Mouse (Mus musculus) cerebellum, adult 18-20 months (tissue): ENCODE data around the gene Hist1h2bb.

ENCODE experiments used
- DNase-seq, 2 experiments: peaks; one replicate each; pipeline ENCODE4 v3.0.0; 2021

The Hist1h2bb gene

DNA sequence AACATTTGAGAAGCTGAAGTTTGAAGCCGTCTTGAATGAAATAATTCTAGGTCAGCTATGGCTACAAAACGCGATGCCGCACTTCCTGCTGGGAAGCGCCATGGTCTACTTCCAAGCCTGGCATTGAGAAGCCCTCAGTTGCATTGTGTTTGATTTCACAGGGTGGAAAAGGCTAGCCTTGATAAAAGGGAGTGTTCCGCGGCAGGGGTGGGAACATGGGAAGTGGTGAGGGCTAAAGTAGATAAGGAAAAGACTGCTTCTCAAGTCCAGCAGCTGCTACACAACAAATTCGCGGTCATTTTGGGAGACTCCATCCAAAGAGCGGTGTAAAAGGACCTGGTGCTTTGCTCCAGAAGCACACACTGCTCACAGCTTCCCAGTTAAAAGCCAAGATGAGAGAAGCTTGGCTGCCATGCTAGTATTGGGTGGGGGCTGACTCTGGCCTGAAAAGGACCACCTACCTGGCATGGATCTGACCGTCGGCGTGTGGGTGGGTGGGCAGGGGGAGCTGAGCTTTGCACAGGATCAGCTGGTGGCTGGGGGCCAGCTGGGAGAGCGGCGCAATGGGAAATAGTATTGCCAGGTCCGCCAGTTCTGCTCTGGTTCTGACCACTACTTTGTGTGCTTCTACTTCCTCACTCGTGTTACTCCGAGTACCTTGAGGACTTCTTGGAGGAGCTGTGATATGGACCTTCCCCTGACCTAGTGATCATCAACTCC is 17.9 kb upstream of the Hist1h2bb start:
- DNase-seq = no peak

DNA sequence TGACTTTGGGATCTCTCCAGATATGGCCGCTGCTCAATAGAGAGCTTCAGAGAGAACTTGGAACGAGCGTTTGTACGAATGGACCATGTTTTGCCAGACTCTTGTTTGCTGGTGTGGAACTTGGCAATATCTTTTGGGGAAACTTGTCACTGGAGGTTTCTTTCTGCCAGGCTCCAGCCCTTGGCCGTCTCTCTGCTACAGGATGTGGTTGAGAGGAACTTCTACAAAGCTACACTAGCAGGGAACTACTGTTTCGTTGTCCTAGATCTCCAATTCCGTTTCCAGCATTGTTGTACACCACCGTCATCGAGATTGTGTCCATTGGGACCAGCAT is 17.4 kb upstream of the Hist1h2bb start:
- DNase-seq = no peak

DNA sequence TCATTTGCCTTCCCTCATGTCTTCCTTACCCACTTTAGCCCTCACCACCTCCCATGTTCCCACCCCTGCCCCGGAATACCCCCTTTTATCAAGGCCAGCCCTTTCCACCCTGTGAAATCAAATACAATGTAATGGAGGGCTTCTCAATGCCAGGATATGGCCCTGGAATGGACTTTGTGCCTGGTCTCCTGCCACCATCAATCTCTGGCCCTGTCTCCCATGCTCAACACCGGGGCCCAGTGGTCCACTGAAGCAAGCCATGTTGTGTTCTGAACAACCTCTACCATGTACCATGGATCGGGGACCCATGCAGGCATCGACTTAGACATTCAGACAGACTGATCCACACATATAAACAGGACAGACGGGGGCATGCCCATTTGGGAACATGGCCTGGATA is 16.8 kb upstream of the Hist1h2bb start:
- DNase-seq = no peak

DNA sequence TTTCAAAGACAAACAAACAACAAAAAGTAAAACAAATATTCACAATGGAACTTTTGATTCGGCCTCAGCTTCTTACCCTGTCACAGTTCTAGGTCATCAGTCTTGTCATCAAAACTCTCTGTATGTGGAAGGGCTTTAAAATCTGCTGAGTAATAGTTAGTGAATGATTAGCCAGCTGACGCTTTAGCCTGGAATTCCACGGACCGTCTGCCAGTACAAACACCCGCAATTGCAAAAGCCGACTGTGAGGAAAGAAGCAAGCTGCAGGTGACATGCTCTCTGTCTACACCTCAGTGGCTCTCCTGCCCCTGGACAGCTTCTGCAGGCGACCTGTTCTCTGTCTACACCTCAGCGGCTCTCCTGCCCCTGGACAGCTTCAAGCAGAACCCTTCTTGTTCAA is 16.1 kb upstream of the Hist1h2bb start:
- no peak for DNase-seq

DNA sequence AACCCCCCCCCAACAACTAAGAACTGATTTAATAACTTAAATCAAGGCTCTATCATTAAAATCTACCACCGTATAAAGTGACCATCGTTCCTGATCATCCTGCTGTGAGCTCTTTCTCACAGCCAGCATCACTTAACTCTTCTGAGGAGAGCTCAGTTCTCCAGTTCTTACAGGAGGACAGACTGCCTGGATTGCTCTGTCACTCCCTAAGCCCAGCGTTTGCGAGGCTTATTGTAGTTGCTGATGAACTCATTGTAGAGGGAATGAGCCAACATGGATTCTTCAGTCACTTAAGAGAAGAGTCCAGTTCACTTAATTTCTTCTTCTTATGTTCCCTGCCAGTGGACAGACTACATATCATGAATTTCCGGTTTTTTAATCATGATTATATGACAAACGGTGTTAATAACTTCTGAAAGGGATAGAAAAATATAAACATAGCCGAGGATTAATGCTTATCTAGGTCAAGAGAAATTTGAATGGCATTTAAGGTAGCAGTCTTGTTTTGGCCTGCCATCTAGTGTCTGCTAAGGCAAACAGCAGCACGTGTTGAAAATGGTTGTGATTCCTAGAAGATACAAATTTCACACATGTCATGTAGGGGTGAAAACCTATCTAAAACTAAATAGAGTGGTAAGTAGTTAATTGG is 14.3 kb upstream of the Hist1h2bb start:
- DNase-seq = peak; percentile 33 to 40

DNA sequence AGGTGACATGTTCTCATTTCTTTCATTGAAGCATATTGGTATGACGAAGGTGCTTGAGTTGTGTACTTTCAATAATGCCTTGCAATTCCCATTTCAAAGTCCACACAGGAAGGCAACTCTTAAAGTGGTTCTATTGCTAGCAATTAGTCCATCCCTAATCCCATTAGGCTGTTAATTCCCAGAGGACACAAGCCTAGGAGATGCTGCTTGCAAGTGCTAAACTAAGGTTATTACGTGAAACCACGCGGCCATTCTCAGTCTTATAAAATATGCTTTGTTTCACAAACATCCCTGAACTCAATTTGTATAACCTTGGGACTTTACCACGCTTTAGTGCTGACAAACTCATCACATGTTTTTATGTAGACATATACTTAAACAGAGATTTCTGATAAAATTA is 9.4 kb upstream of the Hist1h2bb start:
- no peak for DNase-seq

DNA sequence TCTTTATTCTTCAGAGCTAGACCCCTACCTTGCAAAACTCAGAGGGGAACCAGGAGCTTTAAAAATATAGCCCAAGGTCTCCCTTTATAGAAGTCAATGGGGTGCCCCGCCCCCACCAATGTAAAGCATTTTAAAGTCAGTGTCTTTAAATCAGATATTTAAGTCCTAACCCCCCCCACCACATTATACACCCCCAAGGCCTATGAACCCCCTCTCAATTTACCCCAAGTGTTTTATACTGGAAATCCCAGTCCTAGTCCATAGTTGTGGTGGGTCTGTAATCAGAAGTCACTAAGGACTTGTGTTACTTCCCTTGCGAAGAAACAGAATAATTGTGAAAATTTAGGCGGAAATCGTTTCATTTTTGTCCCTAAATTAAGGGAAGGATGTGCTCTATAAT is 8.5 kb upstream of the Hist1h2bb start:
- no peak for DNase-seq

DNA sequence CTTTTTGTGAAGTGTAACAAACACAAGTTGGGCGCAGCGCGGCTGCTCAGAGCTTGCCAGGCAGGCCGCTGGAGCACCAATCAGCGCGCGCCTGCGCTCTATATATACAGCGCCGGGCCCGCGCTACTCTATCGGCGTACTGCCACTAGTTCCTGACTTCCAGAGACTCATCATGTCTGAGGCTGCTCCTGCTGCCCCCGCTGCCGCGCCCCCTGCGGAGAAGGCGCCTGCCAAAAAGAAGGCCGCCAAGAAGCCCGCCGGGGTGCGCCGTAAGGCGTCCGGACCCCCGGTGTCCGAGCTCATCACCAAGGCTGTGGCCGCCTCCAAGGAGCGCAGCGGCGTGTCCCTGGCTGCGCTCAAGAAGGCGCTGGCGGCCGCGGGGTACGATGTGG is 7.9 kb upstream of the Hist1h2bb start, which contains the start of gene Hist1h1c:
Hist1h1c (plus strand) TSS at position 132 of the 392 bp plus-strand sequence.
- peak; percentile 74 to 78 for DNase-seq

DNA sequence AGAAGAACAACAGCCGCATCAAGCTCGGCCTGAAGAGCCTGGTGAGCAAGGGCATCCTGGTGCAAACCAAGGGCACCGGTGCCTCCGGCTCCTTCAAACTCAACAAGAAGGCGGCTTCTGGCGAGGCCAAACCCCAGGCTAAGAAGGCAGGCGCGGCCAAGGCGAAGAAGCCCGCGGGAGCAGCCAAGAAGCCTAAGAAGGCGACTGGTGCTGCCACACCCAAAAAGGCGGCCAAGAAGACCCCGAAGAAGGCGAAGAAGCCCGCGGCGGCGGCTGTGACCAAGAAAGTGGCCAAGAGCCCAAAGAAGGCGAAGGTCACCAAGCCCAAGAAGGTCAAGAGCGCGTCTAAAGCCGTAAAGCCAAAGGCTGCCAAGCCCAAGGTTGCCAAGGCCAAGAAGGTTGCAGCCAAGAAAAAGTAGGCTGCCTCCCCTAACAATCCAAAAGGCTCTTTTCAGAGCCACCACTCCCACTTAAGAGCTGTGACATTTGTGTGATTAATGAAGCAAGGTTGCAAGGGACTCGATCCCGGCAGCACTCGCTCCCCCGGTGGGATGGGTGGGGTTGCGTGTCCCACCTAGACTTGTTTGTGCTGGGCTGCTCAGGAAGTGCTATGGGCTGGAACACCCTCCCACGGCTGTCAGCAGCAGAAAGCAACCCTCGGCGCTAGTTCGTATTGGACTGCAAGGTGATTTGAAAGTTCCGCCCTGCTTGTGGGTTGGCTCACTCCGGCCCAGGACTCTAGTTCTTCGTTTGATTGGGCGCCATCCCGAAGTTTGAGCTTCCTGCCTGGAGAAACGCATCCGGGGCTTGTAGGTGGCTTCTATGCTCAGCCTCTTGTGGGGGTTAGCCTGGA is 7.2 kb upstream of the Hist1h2bb start:
- peak; percentile 84 to 94 for DNase-seq

DNA sequence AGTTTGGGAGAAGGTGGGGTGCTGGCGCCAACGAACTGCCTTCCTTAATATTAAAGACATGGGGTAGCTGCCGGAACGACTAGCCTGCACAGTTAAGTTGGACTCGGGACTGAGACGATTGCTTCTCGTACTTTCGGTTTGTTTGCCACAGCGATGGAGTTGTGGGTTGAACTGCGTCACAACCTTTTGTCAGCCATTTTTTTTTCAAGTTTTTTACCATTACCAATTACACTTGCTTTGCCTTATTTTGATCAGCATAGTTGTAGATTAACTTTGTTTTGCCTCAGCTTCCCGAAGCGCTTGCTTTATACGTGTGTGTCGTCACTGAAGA is 6.6 kb upstream of the Hist1h2bb start:
- no peak for DNase-seq

DNA sequence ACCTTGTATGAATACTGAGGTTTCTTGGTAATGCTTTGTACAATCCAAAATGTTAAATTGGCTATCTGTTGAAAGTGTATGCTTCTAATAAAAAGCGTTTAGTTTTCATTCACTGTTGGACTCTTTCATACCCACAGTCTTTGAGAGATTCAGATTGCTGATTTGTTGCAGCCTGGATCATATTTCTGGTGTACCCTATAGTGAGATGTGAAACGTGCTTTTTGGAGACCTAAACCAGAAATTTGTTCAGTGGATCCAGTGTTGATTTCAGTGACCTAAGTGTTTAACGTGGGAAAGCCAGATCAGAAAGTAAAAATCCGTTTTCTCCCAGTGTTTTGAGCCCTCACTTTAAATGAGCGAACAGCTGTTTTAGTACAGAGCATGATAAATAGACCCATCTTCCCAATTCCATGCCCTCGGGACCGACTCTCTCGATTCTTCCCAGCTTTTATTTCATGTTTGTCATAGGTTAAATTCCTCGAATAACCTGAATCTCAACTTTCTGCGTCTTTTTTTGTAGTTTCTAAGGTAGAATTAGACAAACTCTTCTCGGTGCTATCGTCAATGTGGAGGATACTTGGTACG is 6.2 kb upstream of the Hist1h2bb start:
- no peak for DNase-seq

DNA sequence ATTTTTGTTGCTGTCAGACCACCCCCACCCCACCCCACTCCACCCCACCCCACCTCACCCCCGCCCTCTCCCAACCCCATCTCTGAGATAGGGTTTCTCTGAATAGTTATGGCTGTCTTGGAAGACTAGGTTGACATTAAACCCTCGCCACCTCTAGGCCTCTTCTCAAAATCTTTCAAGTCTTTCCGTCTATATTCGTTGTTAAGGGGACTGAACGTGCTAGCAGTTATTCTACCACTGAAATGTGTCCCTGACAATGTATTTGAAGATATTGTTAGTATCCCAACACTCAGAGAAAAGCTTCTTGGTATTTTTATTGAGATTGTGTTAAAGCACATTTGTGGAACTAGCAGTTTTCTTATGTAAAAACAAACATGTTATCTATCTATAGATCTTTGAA is 5.6 kb upstream of the Hist1h2bb start:
- DNase-seq = no peak

DNA sequence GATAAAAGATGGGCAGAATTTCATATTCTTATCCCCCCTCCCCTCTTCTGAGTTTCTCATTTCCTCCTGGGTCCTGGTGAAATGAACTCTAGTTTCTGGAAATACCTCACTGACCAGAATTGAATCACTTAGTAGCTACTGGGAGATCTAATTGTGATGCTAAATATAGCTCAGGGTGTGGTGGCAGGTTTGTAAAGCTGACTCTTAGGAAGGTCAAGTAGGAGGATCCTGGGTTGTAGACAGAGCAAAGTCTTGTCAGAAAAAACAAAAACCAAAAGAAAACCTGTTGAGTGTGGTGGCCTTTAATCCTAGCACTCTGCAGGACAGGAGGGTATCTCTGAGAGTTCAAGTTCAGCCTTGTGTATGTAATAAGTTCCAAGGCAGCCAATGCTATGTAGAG is 4.5 kb upstream of the Hist1h2bb start:
- DNase-seq = no peak

DNA sequence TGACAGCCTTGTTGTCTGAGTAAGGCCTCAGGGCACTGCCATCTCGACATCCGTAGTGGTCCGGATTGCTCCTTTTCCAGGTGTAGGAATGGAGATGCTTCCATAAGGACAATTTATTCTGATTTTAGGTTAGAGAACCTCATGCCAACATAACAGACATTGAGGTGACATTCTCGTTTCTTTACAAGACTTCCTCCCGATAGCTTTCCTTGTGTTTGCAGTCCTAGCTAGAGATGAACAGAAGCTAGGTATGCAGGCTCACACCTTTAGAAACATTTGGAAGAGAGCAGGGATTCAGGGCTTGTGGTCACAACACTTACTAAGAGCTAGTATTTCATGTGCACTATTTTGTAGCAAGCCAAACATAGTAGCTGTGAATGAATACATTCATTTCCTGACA is 3.3 kb upstream of the Hist1h2bb start:
- no peak for DNase-seq

DNA sequence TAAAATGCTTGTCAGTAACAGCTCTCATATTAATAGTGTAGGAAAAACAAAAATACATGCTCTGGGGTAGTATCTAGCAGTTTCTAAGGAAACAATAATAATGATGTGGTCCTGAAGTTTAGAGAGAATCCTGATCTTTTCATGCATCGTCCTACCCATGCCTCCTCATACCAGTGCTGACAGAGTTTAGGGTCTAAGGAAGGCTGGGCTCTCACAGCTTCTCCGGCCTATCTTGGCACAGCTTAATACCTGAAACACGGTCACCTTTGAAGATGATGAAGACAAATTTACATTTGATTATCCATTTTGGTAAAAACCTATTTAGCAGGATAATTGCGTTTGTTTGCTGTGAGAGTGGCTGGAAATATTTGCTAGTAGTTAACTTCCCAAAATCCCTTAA is 2.6 kb upstream of the Hist1h2bb start:
- no peak for DNase-seq

DNA sequence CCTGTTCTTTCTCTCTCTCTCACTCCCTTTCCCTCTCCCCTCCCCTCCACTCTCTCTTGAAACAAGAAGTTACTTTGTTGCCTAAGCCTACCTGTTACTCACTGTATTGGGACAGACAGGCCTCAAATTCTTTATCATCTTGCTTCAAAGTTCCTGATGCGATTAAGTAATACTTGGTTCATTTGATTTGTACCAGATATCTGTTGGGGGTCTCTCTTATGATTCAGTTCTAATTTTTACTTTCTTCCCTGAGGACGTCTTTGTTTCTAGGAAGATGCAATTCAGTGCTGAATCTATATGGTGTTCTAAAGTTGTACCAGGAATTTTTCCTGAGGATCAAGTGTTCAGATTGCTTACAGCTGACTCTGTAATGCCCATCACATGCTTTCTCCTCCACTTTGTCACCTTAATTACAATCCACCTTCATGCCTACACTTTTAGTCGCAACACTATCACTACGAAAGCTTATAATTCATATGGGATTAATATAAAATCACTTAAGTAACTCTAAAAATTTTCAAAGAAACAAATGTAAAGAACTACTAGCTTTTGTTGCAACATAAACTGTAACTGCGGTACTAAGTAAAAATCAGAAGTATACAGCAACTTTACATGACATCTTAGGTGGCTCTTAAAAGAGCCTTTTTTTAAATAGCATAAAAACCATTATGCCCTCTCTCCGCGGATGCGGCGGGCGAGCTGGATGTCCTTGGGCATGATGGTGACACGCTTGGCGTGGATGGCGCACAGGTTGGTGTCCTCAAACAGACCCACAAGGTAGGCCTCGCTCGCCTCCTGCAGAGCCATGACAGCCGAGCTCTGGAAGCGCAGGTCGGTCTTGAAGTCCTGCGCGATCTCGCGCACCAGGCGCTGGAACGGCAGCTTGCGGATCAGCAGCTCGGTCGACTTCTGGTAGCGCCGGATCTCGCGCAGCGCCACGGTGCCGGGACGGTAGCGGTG is 1.8 kb upstream of the Hist1h2bb start:
- DNase-seq = no peak

DNA sequence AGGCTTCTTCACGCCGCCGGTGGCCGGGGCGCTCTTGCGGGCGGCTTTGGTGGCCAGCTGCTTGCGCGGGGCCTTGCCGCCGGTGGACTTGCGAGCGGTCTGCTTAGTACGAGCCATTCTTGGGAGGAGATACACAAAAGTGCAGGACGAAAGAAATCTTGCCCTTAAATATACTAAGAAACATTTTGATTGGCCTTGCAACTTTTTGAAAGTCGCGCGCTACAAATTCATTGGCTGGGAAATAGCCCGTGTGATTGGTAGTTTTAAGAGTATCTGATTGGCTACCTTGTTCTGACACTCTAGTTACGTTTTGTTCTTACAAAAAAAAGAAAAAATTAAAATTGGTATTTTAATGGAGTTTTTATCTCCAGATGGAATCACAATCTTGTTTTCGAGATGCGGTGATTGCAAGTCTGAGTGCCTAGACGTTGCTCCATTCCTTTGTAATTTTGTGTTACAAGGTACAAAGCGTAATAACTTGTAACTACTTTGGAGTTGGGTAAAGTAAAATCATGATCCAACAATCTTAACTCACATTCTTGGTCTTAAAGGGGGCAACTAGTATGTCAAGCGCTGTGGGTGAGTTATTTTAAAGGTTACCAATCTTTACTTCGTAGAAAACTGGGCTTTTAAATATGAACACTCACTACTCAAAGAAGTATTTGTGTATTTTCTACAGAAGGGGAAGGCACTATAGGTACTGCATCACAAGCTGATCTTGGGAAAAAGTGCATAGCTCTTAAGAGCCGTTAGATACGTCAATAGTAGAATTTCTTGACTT is 963 bp upstream of the Hist1h2bb start, which contains the start of gene Hist1h3c:
Hist1h3c (minus strand) TSS at position 222 of the 781 bp plus-strand sequence.
- DNase-seq = peak; percentile 76 to 81

DNA sequence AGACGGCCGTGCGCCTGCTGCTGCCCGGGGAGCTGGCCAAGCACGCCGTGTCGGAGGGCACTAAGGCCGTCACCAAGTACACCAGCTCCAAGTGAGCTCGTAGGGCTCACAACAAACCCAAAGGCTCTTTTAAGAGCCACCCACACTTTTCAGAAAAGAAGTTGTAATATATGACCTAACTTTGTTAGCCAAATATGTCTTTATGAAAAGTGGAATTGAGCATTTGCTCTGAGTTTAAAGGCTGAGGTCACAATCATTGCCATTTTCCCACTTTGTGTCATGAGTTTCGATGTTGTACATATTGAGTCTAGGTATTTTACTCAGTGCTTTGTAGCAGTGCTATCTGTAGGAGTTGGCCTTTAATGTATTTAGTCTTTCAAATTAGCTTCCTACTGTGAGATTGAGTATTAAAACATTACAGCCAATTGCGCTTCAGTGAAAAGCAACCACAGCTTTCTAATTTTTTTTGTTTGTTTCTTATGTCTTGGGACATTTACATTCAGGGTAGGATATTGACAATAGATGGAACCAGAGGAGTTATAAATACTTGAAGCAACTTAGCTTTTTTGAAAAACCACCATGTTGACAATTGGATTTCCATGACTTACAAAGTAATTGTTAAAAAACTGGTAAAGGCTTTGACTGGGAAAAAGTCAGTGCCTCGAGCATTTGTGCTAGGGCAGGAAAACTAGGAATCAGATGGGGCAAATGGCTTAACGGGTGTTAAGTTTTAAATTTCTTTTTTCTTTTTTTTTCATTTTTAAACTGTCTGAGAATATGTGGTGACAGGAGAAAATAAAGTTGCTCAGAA is 752 bp downstream of the Hist1h2bb start:
- DNase-seq = peak in 1 of 2 experiments; percentile 26

DNA sequence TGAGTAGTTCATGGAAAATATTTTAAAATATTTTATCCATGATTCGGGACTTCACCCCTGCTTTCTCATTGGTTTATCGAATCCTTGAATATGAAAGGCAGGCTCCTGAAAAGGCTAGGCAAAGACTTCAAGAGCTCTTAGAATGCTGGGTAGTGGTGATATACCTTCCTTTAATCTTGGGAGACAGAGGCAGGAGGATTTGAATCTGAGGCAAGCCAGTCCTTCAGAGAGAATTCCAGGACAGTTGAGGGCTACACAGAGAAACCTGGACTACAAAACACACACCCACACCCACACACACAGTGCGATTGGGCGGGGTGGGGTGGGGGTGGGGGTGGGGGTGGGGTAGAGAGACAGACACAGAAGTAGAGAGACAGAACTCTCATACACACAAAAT is 1.4 kb downstream of the Hist1h2bb start:
- DNase-seq = no peak

DNA sequence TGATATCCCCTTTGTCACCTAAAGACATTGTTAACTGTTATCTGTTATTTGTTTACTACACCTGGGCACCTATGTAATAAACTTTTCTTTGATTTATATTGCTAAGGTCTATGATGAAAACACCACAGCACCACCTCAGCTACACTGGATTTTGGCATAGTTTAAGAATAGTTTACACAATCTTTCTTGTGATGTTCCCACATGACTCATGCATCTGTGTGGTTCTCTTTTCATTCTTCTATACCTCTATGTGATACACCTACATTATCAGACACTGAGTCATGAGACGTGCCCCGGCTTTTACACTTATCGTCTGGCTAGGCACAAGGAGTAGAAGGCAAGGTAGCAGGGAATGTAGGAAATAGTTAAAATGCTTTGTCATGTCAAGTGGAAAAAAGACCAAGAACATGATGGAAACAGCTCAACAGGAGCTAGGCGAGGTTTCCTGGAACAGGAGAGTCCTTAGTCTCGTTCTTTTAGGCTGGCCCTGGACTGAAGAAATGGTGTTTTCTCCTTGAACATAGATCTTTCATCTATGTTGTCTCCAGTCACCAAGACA is 3.1 kb downstream of the Hist1h2bb start:
- DNase-seq = no peak
